Mouse (Mus musculus) ES-E14 (cell line): ENCODE data around the gene Tbc1d8. TPM values are rescaled to one million over a fixed set of nuclear protein-coding genes. Genes with fewer than 3 reads are reported as not detected.

Experiments used
- DNase-seq: peaks from one replicate; pipeline ENCODE4 v3.0.0-alpha.2; 2013; ENCODE audit warnings: low read depth, low spot score
- H3K27ac ChIP-seq: 2 replicates; pipeline ENCODE4 v1.5.1; 2012; ENCODE audit warnings: low read depth, mild to moderate bottlenecking, low read length, moderate library complexity, mixed read lengths; ENCODE audit not compliant: poor library complexity, insufficient read depth, severe bottlenecking
- H3K36me3 ChIP-seq: 2 replicates; pipeline ENCODE4 v1.6.1; 2012; ENCODE audit warnings: mild to moderate bottlenecking, low read length, moderate library complexity, mixed read lengths; ENCODE audit not compliant: control insufficient read depth, poor library complexity, insufficient read depth, severe bottlenecking
- H3K4me1 ChIP-seq, 2 experiments: fragments of 150-350 bp in 1 of 2; sonication (generic) in 1 of 2; 2 replicates each; pipeline ENCODE4 v1.6.1; 2012; ENCODE audit warnings: low read length in 2 of 2, mild to moderate bottlenecking in 1 of 2, mixed read lengths in 1 of 2; ENCODE audit not compliant: control insufficient read depth in 2 of 2, insufficient read depth in 2 of 2, poor library complexity in 1 of 2
- H3K4me3 ChIP-seq, 2 experiments: fragments of 150-350 bp in 1 of 2; sonication (generic) in 1 of 2; 2 replicates each; pipeline ENCODE4 v1.5.1; 2012; ENCODE audit warnings: low read length in 2 of 2, low read depth in 1 of 2, mild to moderate bottlenecking in 1 of 2, mixed read lengths in 1 of 2; ENCODE audit not compliant: insufficient read depth in 1 of 2, poor library complexity in 1 of 2, severe bottlenecking in 1 of 2
- H3K9ac ChIP-seq: 2 replicates; pipeline ENCODE4 v1.6.1; 2012; ENCODE audit warnings: low read depth, mild to moderate bottlenecking, low read length, mixed read lengths; ENCODE audit not compliant: poor library complexity, insufficient read depth, severe bottlenecking
- H3K9me3 ChIP-seq: fragments of 150-350 bp; sonication (generic); 2 replicates; pipeline ENCODE4 v1.6.1; 2012; ENCODE audit warnings: low read depth, mild to moderate bottlenecking, low read length; ENCODE audit not compliant: control insufficient read depth, insufficient read depth
- CHD2 ChIP-seq: IDR thresholded peaks from 2 replicates; pipeline ENCODE4 v1.6.1; 2014; ENCODE audit warnings: mild to moderate bottlenecking, low read depth, low read length, inconsistent platforms
- HCFC1 ChIP-seq: IDR thresholded peaks from 2 replicates; pipeline ENCODE4 v1.6.1; 2012; ENCODE audit warnings: low read length, inconsistent platforms, borderline replicate concordance; ENCODE audit not compliant: insufficient read depth
- MAFK ChIP-seq: IDR thresholded peaks from 2 replicates; pipeline ENCODE4 v1.6.1; 2014; ENCODE audit warnings: mild to moderate bottlenecking, low read depth, low read length, inconsistent platforms; ENCODE audit not compliant: insufficient read depth
- ZC3H11A ChIP-seq: IDR thresholded peaks from 2 replicates; pipeline ENCODE4 v1.6.1; 2012; ENCODE audit warnings: low read depth, mild to moderate bottlenecking, inconsistent platforms, low read length, borderline replicate concordance
- ZNF384 ChIP-seq: IDR thresholded peaks from 2 replicates; pipeline ENCODE4 v1.6.1; 2012; ENCODE audit warnings: low read depth, low read length, inconsistent platforms
- in situ Hi-C, 2 experiments: fragments of 600-800 bp; cut with MboI; formaldehyde crosslinking; loops; one replicate each; pipeline ENCODE4 v1.15.1; 2025; ENCODE audit warnings: low sequenced_read_pairs in 2 of 2, inconsistent platforms in 1 of 2; ENCODE audit not compliant: unreplicated experiment in 2 of 2
- total RNA-seq: library from RNA; depleted of rRNA; stranded (reverse); fragments of 300-350 nt; gene quantifications from 2 replicates; pipeline ENCODE4 v1.2.3, GENCODE M21; 2012

Gene Tbc1d8
- total RNA-seq, 1 experiment, result 6.1 TPM

DNA sequence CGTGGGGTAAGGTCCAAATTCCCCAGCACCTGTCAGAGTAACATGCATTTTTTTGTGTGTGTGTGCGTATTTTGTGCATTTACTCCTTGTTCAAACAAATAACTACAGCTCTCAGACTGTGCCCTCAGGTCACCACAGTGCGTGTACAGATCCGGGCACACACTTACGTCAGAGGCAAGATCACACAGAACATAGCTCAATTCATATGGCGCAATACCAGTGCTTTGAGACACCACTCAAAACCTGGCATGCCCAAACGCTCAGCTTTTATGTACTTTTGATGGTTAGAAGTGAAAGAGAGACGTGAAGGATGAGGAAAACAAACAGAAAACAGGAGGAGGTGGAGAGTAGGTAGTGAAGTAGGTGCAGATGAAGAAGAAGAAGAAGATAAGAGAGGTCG lies 53.1 kb downstream of the Tbc1d8 start:
- peaks cover 7 to 9% of the 10 kb centered on the region in 2 experiments; a peak in 3 of 4 replicates for H3K4me1 ChIP-seq
- DNase-seq, result no peak
- H3K4me3 ChIP-seq, result no peak overlapping the region
- H3K36me3 ChIP-seq, result peaks cover 3% of the 10 kb centered on the region; the same call in 1 of the 2 replicates
- no peak overlapping the region for H3K27ac ChIP-seq
- in situ Hi-C loops, result no loop called here
- no peak overlapping the region for H3K9ac ChIP-seq
- no peaks in the 10 kb centered on the region for H3K9me3 ChIP-seq
- TF ChIP-seq ZC3H11A (no peak), MAFK (no peak), HCFC1 (no peak), CHD2 (no peak), ZNF384 (no peak)

DNA sequence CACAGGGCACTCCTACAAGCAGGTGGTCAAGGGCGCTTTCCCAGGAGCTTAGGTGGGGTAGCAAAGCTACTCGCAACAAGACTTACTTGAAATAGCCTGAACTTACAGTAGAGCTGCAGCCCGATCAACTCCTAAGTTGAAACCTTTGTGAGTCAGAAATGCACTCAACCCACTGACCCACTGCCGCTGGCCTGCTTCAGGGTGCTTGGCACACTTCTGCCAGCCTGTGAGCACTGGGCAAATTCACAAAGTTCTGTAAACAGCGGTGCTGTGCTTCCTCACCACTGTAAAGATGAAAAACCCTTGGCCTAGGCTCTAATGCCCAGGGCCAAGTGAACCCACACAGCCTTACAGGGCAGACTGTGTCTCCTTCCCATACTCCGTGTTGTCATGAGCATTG lies 57.6 kb downstream of the Tbc1d8 start:
- in situ Hi-C loops, result no loop called here

GRCm38 (mm10) chr1:39418852-39419251 lies 59.7 kb downstream of the Tbc1d8 start:
- in situ Hi-C loops, result no loop called here
- no peaks in the 10 kb centered on the region for H3K9me3 ChIP-seq
- peaks cover under 1 to 4% of the 10 kb centered on the region in 2 experiments; a peak in 2 of 4 replicates for H3K4me1 ChIP-seq
- no peak for DNase-seq
- H3K27ac ChIP-seq, result no peak overlapping the region
- TF ChIP-seq ZNF384 (no peak), ZC3H11A (no peak), CHD2 (no peak), HCFC1 (no peak), MAFK (no peak)
- no peaks in the 10 kb centered on the region for H3K36me3 ChIP-seq
- H3K9ac ChIP-seq, result no peak overlapping the region
- H3K4me3 ChIP-seq, result no peak overlapping the region

More for the DNA sequence above, 57.6 kb downstream of the Tbc1d8 start:
- Histone ChIP-seq H3K36me3 (peaks cover 3% of the 10 kb centered on the region; the same call in 1 of the 2 replicates), H3K4me3 (no peak overlapping the region), H3K4me1 (peaks cover 4 to 7% of the 10 kb centered on the region in 2 experiments; a peak in 2 of 4 replicates), H3K27ac (no peak overlapping the region), H3K9me3 (no peaks in the 10 kb centered on the region), H3K9ac (no peak overlapping the region)
- no peak for TF ChIP-seq CHD2
- DNase-seq, result no peak

- no peak for TF ChIP-seq ZNF384
- TF ChIP-seq ZC3H11A, result no peak
- no peak for TF ChIP-seq CHD2
- no peak for TF ChIP-seq MAFK
- no peak for TF ChIP-seq HCFC1
- H3K4me1 ChIP-seq, result peaks cover 0 to 4% of the 10 kb centered on the region in 2 experiments; a peak in 1 of 4 replicates
- no peaks in the 10 kb centered on the region for H3K36me3 ChIP-seq
- no peak for DNase-seq
- H3K27ac ChIP-seq, result no peak overlapping the region
- H3K4me3 ChIP-seq, result no peak overlapping the region
- in situ Hi-C loops, result no loop called here
- H3K9ac ChIP-seq, result no peak overlapping the region
- no peaks in the 10 kb centered on the region for H3K9me3 ChIP-seq
These were observed 60.7 kb downstream of the Tbc1d8 start for GRCm38 (mm10) chr1:39417817-39418216.

DNA sequence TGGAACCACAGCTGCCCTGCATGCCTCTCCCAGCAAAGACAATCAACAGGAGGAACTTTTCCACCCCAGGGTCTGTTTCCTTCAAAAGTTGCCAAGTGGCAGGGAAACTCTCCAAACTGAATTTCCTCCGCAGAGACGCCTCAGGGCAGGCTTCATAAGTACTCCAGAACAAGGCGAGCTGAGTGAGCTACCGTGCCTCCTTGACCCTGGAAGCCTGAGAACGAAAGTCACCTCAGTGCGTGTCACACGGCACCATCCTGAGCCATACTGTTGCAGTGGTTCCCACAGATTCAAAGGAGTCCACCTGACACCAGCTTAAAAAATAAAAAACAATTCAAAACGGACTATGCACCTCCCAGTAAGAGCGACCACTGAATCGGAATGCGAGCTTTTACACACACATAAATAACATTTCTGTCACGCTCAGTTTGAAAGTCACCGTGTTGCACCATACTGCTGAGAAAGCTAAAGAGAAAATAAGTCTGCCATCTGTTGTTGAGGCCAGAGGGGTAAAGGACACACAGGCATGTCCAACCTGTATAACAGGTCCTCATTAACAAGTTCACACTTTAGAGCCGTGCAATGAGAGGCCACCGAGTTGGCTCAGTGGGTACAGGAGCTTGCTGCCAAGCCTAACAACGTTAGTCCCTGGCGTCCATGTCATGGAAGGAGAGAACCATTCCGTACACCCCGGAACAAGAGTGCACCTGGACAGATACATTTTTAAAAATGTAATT lies 68.3 kb downstream of the Tbc1d8 start:
- no peak for TF ChIP-seq HCFC1
- no peak for TF ChIP-seq CHD2
- no peak for TF ChIP-seq MAFK
- TF ChIP-seq ZC3H11A, result no peak
- no peak for TF ChIP-seq ZNF384
- Histone ChIP-seq H3K9ac (no peak overlapping the region), H3K9me3 (no peaks in the 10 kb centered on the region), H3K4me3 (no peak overlapping the region), H3K4me1 (no peaks in the 10 kb centered on the region; a peak in 1 of 4 replicates), H3K27ac (no peak overlapping the region), H3K36me3 (no peaks in the 10 kb centered on the region)
- in situ Hi-C loops, result no loop called here
- DNase-seq, result no peak
